Comparison of ENCODE assay signal across 8 mouse cellular contexts in the genomic region with DNA sequence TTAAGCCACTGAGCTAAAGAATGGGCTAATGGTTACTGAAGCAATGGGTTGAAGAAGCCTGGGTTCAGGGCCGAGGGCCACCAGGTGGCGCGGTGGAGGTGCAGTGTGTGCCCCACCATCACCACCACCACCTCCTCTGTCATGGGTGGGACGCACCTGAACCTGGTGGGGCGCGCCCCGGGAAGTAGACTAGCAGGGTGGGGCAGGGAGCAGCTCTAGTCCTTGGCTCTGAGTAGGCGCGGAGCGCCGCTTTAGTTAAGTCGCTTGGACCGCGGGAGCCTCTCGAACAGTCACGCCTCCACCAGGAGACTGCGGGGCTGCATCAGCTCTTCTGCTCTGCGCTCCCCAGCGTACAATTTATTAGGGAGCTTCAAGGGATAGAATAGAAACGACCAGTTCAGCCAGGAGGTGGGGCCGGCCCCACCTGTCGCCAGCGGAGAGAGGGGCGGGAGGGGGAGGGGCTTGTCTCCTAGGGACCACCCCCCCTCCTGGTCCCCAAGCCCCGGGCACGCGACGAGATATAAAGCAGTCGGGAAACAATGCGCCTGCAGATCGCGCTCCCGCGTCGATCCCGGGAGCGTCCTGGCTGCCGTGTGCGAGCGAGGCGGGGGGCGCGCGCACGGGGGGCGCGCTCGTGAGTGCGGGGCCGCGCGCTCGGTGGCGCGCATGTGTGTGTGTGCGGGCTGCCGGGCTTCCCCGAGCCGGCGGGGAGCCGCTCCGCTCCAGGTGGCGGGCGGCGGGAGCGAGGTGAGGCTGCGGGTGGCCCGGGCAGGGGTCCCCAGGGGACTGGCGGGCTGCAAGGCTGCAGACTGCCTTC. TPM values are rescaled to one million over a fixed set of nuclear protein-coding genes. Genes with fewer than 3 reads are reported as not detected.
DNase-seq lines count a peak whose midpoint lies in the region; ATAC-seq and TF ChIP-seq lines count a peak whose summit lies in the region.

TSS of gene Mycl (plus strand) at position 249 of the 817 bp plus-strand sequence.

- peak within 1 kb of the TSS; percentile 50 for H3K4me3 ChIP-seq in bone marrow, adult 2 months (replicated peaks; ENCODE audit: control insufficient read depth, low read depth, low read length)
- H3K4me3 ChIP-seq in embryonic facial prominence, embryonic 15.5 days (replicated peaks): peak within 1 kb of the TSS; percentile 79
- H3K4me3 ChIP-seq in limb, embryonic 12.5 days (replicated peaks): peak within 1 kb of the TSS; percentile 81
- H3K4me3 ChIP-seq in midbrain, embryonic 13.5 days (replicated peaks): peak within 1 kb of the TSS; percentile 81

- H3K36me3 ChIP-seq in embryonic facial prominence, embryonic 15.5 days: no peaks in the 10 kb centered on the region
- peaks cover 9% of the 10 kb centered on the region for H3K36me3 ChIP-seq in limb, embryonic 12.5 days
- H3K36me3 ChIP-seq in midbrain, embryonic 13.5 days: peaks cover 8% of the 10 kb centered on the region

- H3K27me3 ChIP-seq in embryonic facial prominence, embryonic 15.5 days: no peaks in the 10 kb centered on the region
- H3K27me3 ChIP-seq in limb, embryonic 12.5 days: peaks cover 6% of the 10 kb centered on the region
- H3K27me3 ChIP-seq in midbrain, embryonic 13.5 days: no peaks in the 10 kb centered on the region

- DNase-seq in A20 (ENCODE audit: low read depth, low spot score): peak; percentile 90
- peak; percentile 34 to 57 for DNase-seq in heart, adult 9 months (ENCODE audit: low spot score in 2 of 2)
- peak; percentile 84 for DNase-seq in kidney, adult 9 months
- peak; percentile 72 to 92 for DNase-seq in spleen, adult 18-20 months

- WGBS in bone marrow, adult 2 months: under 1% methylated on average over 69 of the region's 69 CpGs
- under 1% methylated on average over 68 of the region's 69 CpGs for WGBS in embryonic facial prominence, embryonic 15.5 days
- under 1% methylated on average over 63 of the region's 69 CpGs for WGBS in limb, embryonic 12.5 days
- under 1% methylated on average over 61 of the region's 69 CpGs for WGBS in midbrain, embryonic 13.5 days

- H3K4me1 ChIP-seq in bone marrow, adult 2 months (ENCODE audit: control insufficient read depth, insufficient read depth, low read length): no peaks in the 10 kb centered on the region
- H3K4me1 ChIP-seq in embryonic facial prominence, embryonic 15.5 days: peaks cover 34% of the 10 kb centered on the region
- peaks cover 42% of the 10 kb centered on the region for H3K4me1 ChIP-seq in limb, embryonic 12.5 days (replicated peaks)
- peaks cover 36% of the 10 kb centered on the region for H3K4me1 ChIP-seq in midbrain, embryonic 13.5 days (replicated peaks)

- H3K9me3 ChIP-seq in embryonic facial prominence, embryonic 15.5 days (replicated peaks): no peaks in the 10 kb centered on the region
- H3K9me3 ChIP-seq in limb, embryonic 12.5 days: no peaks in the 10 kb centered on the region
- no peaks in the 10 kb centered on the region for H3K9me3 ChIP-seq in midbrain, embryonic 13.5 days

- TF ChIP-seq CTCF in bone marrow, adult 2 months (IDR thresholded peaks at IDR 0.05; ENCODE audit: control insufficient read depth, insufficient read depth, low read length): peak; percentile 85

- peak; percentile 78 for ATAC-seq in embryonic facial prominence, embryonic 15.5 days (ENCODE audit: insufficient number of reproducible peaks, low FRiP score, low TSS enrichment, low read depth)
- ATAC-seq in limb, embryonic 12.5 days (ENCODE audit: insufficient number of reproducible peaks, insufficient read depth, low FRiP score, low TSS enrichment, low read depth): peak; percentile 82
- peak; percentile 77 for ATAC-seq in midbrain, embryonic 13.5 days

- H3K27ac ChIP-seq in bone marrow, adult 2 months (ENCODE audit: control insufficient read depth, insufficient read depth, low read depth, low read length, poor library complexity): peak within 1 kb of the TSS; percentile 22; the same call in 1 of the 2 replicates
- peak within 1 kb of the TSS; percentile 91 for H3K27ac ChIP-seq in embryonic facial prominence, embryonic 15.5 days (replicated peaks)
- H3K27ac ChIP-seq in limb, embryonic 12.5 days: peak within 1 kb of the TSS; percentile 87
- H3K27ac ChIP-seq in midbrain, embryonic 13.5 days: peak within 1 kb of the TSS; percentile 97

- peak within 1 kb of the TSS; percentile 69 for H3K9ac ChIP-seq in embryonic facial prominence, embryonic 15.5 days
- H3K9ac ChIP-seq in limb, embryonic 12.5 days (replicated peaks): peak within 1 kb of the TSS; percentile 84
- H3K9ac ChIP-seq in midbrain, embryonic 13.5 days (replicated peaks): peak within 1 kb of the TSS; percentile 98

- no peak for TF ChIP-seq POLR2A in bone marrow, adult 2 months (IDR thresholded peaks at IDR 0.05; ENCODE audit: borderline replicate concordance, control insufficient read depth, low read depth, low read length)

- H3K4me2 ChIP-seq in embryonic facial prominence, embryonic 15.5 days (replicated peaks): peak within 1 kb of the TSS; percentile 94
- H3K4me2 ChIP-seq in limb, embryonic 12.5 days: peak within 1 kb of the TSS; percentile 89
- H3K4me2 ChIP-seq in midbrain, embryonic 13.5 days (replicated peaks): peak within 1 kb of the TSS; percentile 84

RNA-seq across cellular contexts. Expression of gene Mycl, which starts in this region (rescaled TPM):
- polyA plus RNA-seq in bone marrow, adult 2 months (2011; ENCODE audit: insufficient read depth, insufficient read length, low replicate concordance, missing spikeins): 0.40 and 0.60 TPM in 2 replicates
- polyA plus RNA-seq in embryonic facial prominence, embryonic 15.5 days (2015; fragmentation: Nextera tagmentation; extraction: Ambion mirVana): 38.9 and 49.5 TPM in 2 replicates
- 42.8 and 46.3 TPM in 2 replicates for polyA plus RNA-seq in limb, embryonic 12.5 days (2016; fragmentation: Nextera tagmentation; extraction: Ambion mirVana)
- 95.2 and 101 TPM in 2 replicates for polyA plus RNA-seq in midbrain, embryonic 13.5 days (2015; fragmentation: Nextera tagmentation; extraction: Ambion mirVana)

Comparison
In these comparisons a context has a peak if more than half of its experiments do, and no peak if none do; other contexts are left out.
1. Peak in every context shown above with its lines: DNase-seq, ATAC-seq, H3K4me3 ChIP-seq and H3K27ac ChIP-seq.
2. RNA of gene Mycl (polyA plus RNA-seq): 95.2 to 101 TPM in midbrain, embryonic 13.5 days, 38.9 to 49.5 TPM in embryonic facial prominence, embryonic 15.5 days and 42.8 to 46.3 TPM in limb, embryonic 12.5 days; 0.40 to 0.60 TPM in bone marrow, adult 2 months; every median in the first group is over 10 times any median in the second.
3. H3K27ac ChIP-seq: peak in every context shown above with its lines; median percentile 97 in midbrain, embryonic 13.5 days; 91 in embryonic facial prominence, embryonic 15.5 days; 87 in limb, embryonic 12.5 days; 22 in bone marrow, adult 2 months.